Mouse (Mus musculus) E14TG2a.4 (cell line): Measurements from ENCODE around the gene Ehmt2.

Experiments used
- CTCF ChIP-seq: conservative IDR thresholded peaks from 2 replicates; pipeline ENCODE4 v1.5.1; 2014; ENCODE audit warnings: low read length
- NANOG ChIP-seq: IDR thresholded peaks from 2 replicates; pipeline ENCODE4 v1.6.1; 2014; ENCODE audit warnings: borderline replicate concordance, low read length, mixed read lengths
- POU5F1 ChIP-seq: IDR thresholded peaks from 2 replicates; pipeline ENCODE4 v1.6.1; 2014; ENCODE audit warnings: low read length, borderline replicate concordance

DNA sequence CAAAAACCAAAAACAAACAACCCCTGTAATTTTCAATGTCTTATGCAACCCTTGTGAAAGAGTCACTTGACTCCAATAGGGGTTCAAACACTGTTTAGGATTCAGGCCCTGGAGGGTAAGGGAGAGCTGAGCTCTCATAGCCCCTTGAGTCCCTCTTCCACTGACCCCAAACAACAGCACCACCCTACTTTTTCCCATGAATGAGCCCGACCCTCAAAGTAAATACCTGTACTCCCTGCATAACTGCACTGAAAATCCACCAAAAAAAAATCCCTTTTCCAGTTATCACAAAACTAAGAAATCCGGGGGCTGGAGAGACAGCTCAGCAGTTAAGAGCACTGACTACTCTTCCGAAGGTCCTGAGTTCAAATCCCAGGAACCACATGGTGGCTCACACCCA is 57.6 kb downstream of the Ehmt2 start:
- TF ChIP-seq CTCF = no peak
- TF ChIP-seq NANOG = no peak
- TF ChIP-seq POU5F1 = no peak
